Mouse (Mus musculus): ENCODE data around the gene Exoc3l4. TPM values are rescaled to one million over a fixed set of nuclear protein-coding genes. Genes with fewer than 3 reads are reported as not detected.
A peak's percentile ranks its signal among the peaks of the same experiment; 100 is the strongest.

Gene Exoc3l4
- polyA plus RNA-seq, 1 experiment from 2014 or later = 8.0 TPM

- 94% methylated on average over 9 of the region's 9 CpGs for WGBS (ENCODE audit: missing documents)
- H3K27ac ChIP-seq = peak overlapping the region; percentile 84
- no peak overlapping the region for H3K4me3 ChIP-seq (ENCODE audit: inconsistent target)
- peaks cover 50% of the 10 kb centered on the region for H3K36me3 ChIP-seq (ENCODE audit: inconsistent target)
- H3K79me2 ChIP-seq (ENCODE audit: inconsistent target) = peaks cover 91% of the 10 kb centered on the region
Measured at GRCm38 (mm10) chr12:111447350-111447749, 30.5 kb downstream of the Exoc3l4 start.

- WGBS (ENCODE audit: missing documents) = 90% methylated on average over 22 of the region's 22 CpGs
- peaks cover 58% of the 10 kb centered on the region for H3K36me3 ChIP-seq (ENCODE audit: inconsistent target)
Measured at GRCm38 (mm10) chr12:111447898-111448760, 31.3 kb downstream of the Exoc3l4 start.

GRCm38 (mm10) chr12:111448931-111449705 is 32.3 kb downstream of the Exoc3l4 start:
- 71% methylated on average over 10 of the region's 14 CpGs for WGBS (ENCODE audit: missing documents)
- H3K36me3 ChIP-seq (ENCODE audit: inconsistent target) = peaks cover 68% of the 10 kb centered on the region

More at GRCm38 (mm10) chr12:111447898-111448760, 31.3 kb downstream of the Exoc3l4 start:
- peak overlapping the region; percentile 84 for H3K27ac ChIP-seq
- peaks cover 83% of the 10 kb centered on the region for H3K79me2 ChIP-seq (ENCODE audit: inconsistent target)
- no peak overlapping the region for H3K4me3 ChIP-seq (ENCODE audit: inconsistent target)

GRCm38 (mm10) chr12:111450359-111450758 is 33.5 kb downstream of the Exoc3l4 start:
- 89% methylated on average over 6 of the region's 6 CpGs for WGBS (ENCODE audit: missing documents)
- H3K79me2 ChIP-seq (ENCODE audit: inconsistent target) = peaks cover 61% of the 10 kb centered on the region
- peak overlapping the region; percentile 84; the same call in 1 of the 2 replicates for H3K27ac ChIP-seq
- no peak overlapping the region for H3K4me3 ChIP-seq (ENCODE audit: inconsistent target)
- H3K36me3 ChIP-seq (ENCODE audit: inconsistent target) = peaks cover 69% of the 10 kb centered on the region

More at GRCm38 (mm10) chr12:111448931-111449705, 32.3 kb downstream of the Exoc3l4 start:
- Histone ChIP-seq H3K4me3 (ENCODE audit: inconsistent target) (no peak overlapping the region), H3K79me2 (ENCODE audit: inconsistent target) (peaks cover 73% of the 10 kb centered on the region), H3K27ac (peak overlapping the region; percentile 84)

- Histone ChIP-seq H3K27ac (no peak overlapping the region), H3K79me2 (ENCODE audit: inconsistent target) (peaks cover 51% of the 10 kb centered on the region), H3K4me3 (ENCODE audit: inconsistent target) (no peak overlapping the region), H3K36me3 (ENCODE audit: inconsistent target) (peaks cover 62% of the 10 kb centered on the region)
- WGBS (ENCODE audit: missing documents) = 97% methylated on average over 7 of the region's 7 CpGs
Measured at GRCm38 (mm10) chr12:111451561-111451960, 34.7 kb downstream of the Exoc3l4 start.

GRCm38 (mm10) chr12:111454021-111454420 is 37.2 kb downstream of the Exoc3l4 start:
- H3K79me2 ChIP-seq (ENCODE audit: inconsistent target) = peaks cover 27% of the 10 kb centered on the region; the same call in 1 of the 2 replicates
- WGBS (ENCODE audit: missing documents) = 55% methylated on average over 4 of the region's 4 CpGs
- H3K27ac ChIP-seq = peak overlapping the region; percentile 21
- H3K4me3 ChIP-seq (ENCODE audit: inconsistent target) = no peak overlapping the region
- H3K36me3 ChIP-seq (ENCODE audit: inconsistent target) = peaks cover 46% of the 10 kb centered on the region

- H3K4me3 ChIP-seq (ENCODE audit: inconsistent target) = no peak overlapping the region
- peaks cover 23% of the 10 kb centered on the region; the same call in 1 of the 2 replicates for H3K79me2 ChIP-seq (ENCODE audit: inconsistent target)
- H3K27ac ChIP-seq = peak overlapping the region; percentile 80
- 94% methylated on average over 10 of the region's 10 CpGs for WGBS (ENCODE audit: missing documents)
- H3K36me3 ChIP-seq (ENCODE audit: inconsistent target) = peaks cover 43% of the 10 kb centered on the region
Measured at GRCm38 (mm10) chr12:111454543-111455280, 37.9 kb downstream of the Exoc3l4 start.

GRCm38 (mm10) chr12:111455311-111455846 is 38.6 kb downstream of the Exoc3l4 start:
- peak overlapping the region; percentile 80 for H3K27ac ChIP-seq
- peaks cover 37% of the 10 kb centered on the region for H3K36me3 ChIP-seq (ENCODE audit: inconsistent target)
- 85% methylated on average over 12 of the region's 12 CpGs for WGBS (ENCODE audit: missing documents)
- H3K79me2 ChIP-seq (ENCODE audit: inconsistent target) = peaks cover 16% of the 10 kb centered on the region; the same call in 1 of the 2 replicates
- H3K4me3 ChIP-seq (ENCODE audit: inconsistent target) = no peak overlapping the region

- Histone ChIP-seq H3K36me3 (ENCODE audit: inconsistent target) (peaks cover 32% of the 10 kb centered on the region), H3K27ac (peak overlapping the region; percentile 80), H3K4me3 (ENCODE audit: inconsistent target) (no peak overlapping the region), H3K79me2 (ENCODE audit: inconsistent target) (peaks cover 12% of the 10 kb centered on the region; the same call in 1 of the 2 replicates)
- WGBS (ENCODE audit: missing documents) = 55% methylated on average over 7 of the region's 8 CpGs
Measured at GRCm38 (mm10) chr12:111455860-111456259, 39.0 kb downstream of the Exoc3l4 start.

- Histone ChIP-seq H3K4me3 (ENCODE audit: inconsistent target) (no peak overlapping the region), H3K36me3 (ENCODE audit: inconsistent target) (peaks cover 14% of the 10 kb centered on the region), H3K79me2 (ENCODE audit: inconsistent target) (no peaks in the 10 kb centered on the region), H3K27ac (peak overlapping the region; percentile 80)
- WGBS (ENCODE audit: missing documents) = 80% methylated on average over 1 of the region's 1 CpGs
Measured at GRCm38 (mm10) chr12:111457742-111458141, 40.9 kb downstream of the Exoc3l4 start.

- no peak overlapping the region for H3K27ac ChIP-seq
- 97% methylated on average over 7 of the region's 7 CpGs for WGBS (ENCODE audit: missing documents)
- H3K36me3 ChIP-seq (ENCODE audit: inconsistent target) = no peaks in the 10 kb centered on the region
- no peak overlapping the region for H3K4me3 ChIP-seq (ENCODE audit: inconsistent target)
- H3K79me2 ChIP-seq (ENCODE audit: inconsistent target) = no peaks in the 10 kb centered on the region
Measured at GRCm38 (mm10) chr12:111463570-111463969, 46.8 kb downstream of the Exoc3l4 start.

GRCm38 (mm10) chr12:111466369-111466768 is 49.6 kb downstream of the Exoc3l4 start:
- no peak overlapping the region for H3K4me3 ChIP-seq (ENCODE audit: inconsistent target)
- H3K79me2 ChIP-seq (ENCODE audit: inconsistent target) = no peaks in the 10 kb centered on the region
- no peaks in the 10 kb centered on the region for H3K36me3 ChIP-seq (ENCODE audit: inconsistent target)
- WGBS (ENCODE audit: missing documents) = 100% methylated on average over 3 of the region's 3 CpGs
- no peak overlapping the region for H3K27ac ChIP-seq

GRCm38 (mm10) chr12:111468206-111468605 is 51.4 kb downstream of the Exoc3l4 start:
- WGBS (ENCODE audit: missing documents) = 94% methylated on average over 7 of the region's 7 CpGs
- H3K27ac ChIP-seq = no peak overlapping the region
- H3K4me3 ChIP-seq (ENCODE audit: inconsistent target) = no peak overlapping the region
- no peaks in the 10 kb centered on the region for H3K79me2 ChIP-seq (ENCODE audit: inconsistent target)
- H3K36me3 ChIP-seq (ENCODE audit: inconsistent target) = no peaks in the 10 kb centered on the region

- H3K36me3 ChIP-seq (ENCODE audit: inconsistent target) = no peaks in the 10 kb centered on the region
- no peak overlapping the region for H3K4me3 ChIP-seq (ENCODE audit: inconsistent target)
- H3K27ac ChIP-seq = no peak overlapping the region
- H3K79me2 ChIP-seq (ENCODE audit: inconsistent target) = no peaks in the 10 kb centered on the region
- 9% methylated on average over 8 of the region's 8 CpGs for WGBS (ENCODE audit: missing documents)
Measured at GRCm38 (mm10) chr12:111469507-111469906, 52.7 kb downstream of the Exoc3l4 start.

All from macrophage (primary cell).